Mouse (Mus musculus) ES-Bruce4 (cell line): ENCODE results near the gene Spdye4b. TPM values are rescaled to one million over a fixed set of nuclear protein-coding genes. Genes with fewer than 3 reads are reported as not detected.
"Not testable (repeated sequence)": the region's sequence is repeated elsewhere in the genome, so short reads cannot be mapped to it uniquely, and the experiment has no call there.

Source experiments
- H3K27ac ChIP-seq: 2 replicates; pipeline ENCODE4 v1.5.1; 2012; ENCODE audit warnings: low read length, inconsistent platforms; ENCODE audit not compliant: insufficient read depth
- H3K27me3 ChIP-seq: 2 replicates; pipeline ENCODE4 v1.6.1; 2012; ENCODE audit warnings: mild to moderate bottlenecking, low read length, inconsistent platforms; ENCODE audit not compliant: control insufficient read depth, poor library complexity, insufficient read depth, severe bottlenecking
- H3K36me3 ChIP-seq: 2 replicates; pipeline ENCODE4 v1.6.1; 2012; ENCODE audit warnings: inconsistent platforms, mild to moderate bottlenecking, low read length, moderate library complexity; ENCODE audit not compliant: control insufficient read depth, poor library complexity, insufficient read depth, severe bottlenecking
- H3K4me1 ChIP-seq: one replicate; pipeline ENCODE4 v1.8.1; 2011; ENCODE audit warnings: low read length; ENCODE audit not compliant: control insufficient read depth, insufficient read depth
- H3K4me3 ChIP-seq: 2 replicates; pipeline ENCODE4 v1.5.1; 2011; ENCODE audit warnings: low read depth, mild to moderate bottlenecking, low read length
- H3K9ac ChIP-seq: 2 replicates; pipeline ENCODE4 v1.6.1; 2012; ENCODE audit warnings: low read depth, mild to moderate bottlenecking, inconsistent platforms; ENCODE audit not compliant: poor library complexity, severe bottlenecking
- H3K9me3 ChIP-seq: replicated peaks from 2 replicates; pipeline ENCODE4 v1.6.1; 2012; ENCODE audit warnings: mild to moderate bottlenecking, low read length, inconsistent platforms; ENCODE audit not compliant: control insufficient read depth, poor library complexity, insufficient read depth, severe bottlenecking
- CTCF ChIP-seq: IDR thresholded peaks from one replicate; pipeline ENCODE4 v1.8.1; 2011; ENCODE audit warnings: low read depth, low read length
- EP300 ChIP-seq: IDR thresholded peaks from 2 replicates; pipeline ENCODE4 v1.6.1; 2011; ENCODE audit warnings: low read depth, low read length; ENCODE audit not compliant: insufficient read depth
- POLR2A ChIP-seq: IDR thresholded peaks from one replicate; pipeline ENCODE4 v1.8.1; 2011; ENCODE audit warnings: low read length; ENCODE audit not compliant: insufficient read depth
- polyA plus RNA-seq: library from polyadenylated mRNA; stranded (reverse); fragments of >200 nt; gene quantifications from 2 replicates; pipeline ENCODE4 v1.2.4, GENCODE M21; 2011; ENCODE audit warnings: low read depth; ENCODE audit not compliant: missing spikeins, insufficient read depth, insufficient read length

Spdye4b gene
- not detected in 2 replicates for polyA plus RNA-seq

- Histone ChIP-seq H3K4me3 (peak within 1 kb of the TSS; percentile 65), H3K4me1 (no peaks in the 10 kb centered on the region), H3K36me3 (0 out of 2 replicates have a peak, but pooled peaks cover 2% of the 10 kb centered on the region), H3K27me3 (no peaks in the 10 kb centered on the region), H3K9ac (peak within 1 kb of the TSS; percentile 55), H3K9me3 (peaks cover 3% of the 10 kb centered on the region), H3K27ac (no peak within 1 kb of the TSS)
- TF ChIP-seq POLR2A (no peak), CTCF (no peak), EP300 (no peak)
Measured at GRCm38 (mm10) chr5:143180255-143181076, at the start of gene Spdye4b, which contains the start of gene Rbak. Gene Spdye4b, plus strand, starts transcription at chr5:143181017. Gene Rbak, minus strand, starts transcription at chr5:143180775.

DNA sequence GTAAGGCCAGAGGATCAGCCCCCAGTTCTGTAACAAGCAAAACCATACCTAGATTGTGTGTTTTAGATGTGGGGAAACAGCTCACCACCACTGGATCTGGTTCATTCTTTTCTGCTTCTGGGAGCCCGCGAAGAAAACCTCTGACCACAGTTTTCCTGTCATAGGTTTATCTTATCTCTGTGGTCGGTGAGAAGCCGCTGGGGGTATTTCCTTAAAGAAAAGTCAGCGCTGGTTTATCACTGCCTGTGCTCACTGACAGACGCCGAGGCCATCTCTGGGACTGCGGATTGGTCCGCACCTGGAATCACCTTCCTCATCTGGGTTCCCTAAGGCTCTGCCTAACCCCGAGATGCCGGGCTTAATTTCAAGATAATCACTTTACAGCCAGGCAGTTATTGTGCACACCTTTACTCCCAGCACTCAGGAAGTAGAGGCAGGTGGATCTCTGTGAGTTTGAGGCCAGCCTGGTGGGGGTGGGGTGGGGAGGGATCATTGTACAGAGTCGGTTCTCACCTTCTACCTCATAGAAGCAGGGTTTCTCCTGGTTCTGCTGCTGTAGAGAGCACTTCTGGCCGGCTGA, 47.8 kb upstream of the Spdye4b start:
- TF ChIP-seq POLR2A = no peak
- no peak for TF ChIP-seq CTCF
- TF ChIP-seq EP300 = no peak
- Histone ChIP-seq H3K27ac (no peak overlapping the region), H3K4me1 (no peaks in the 10 kb centered on the region), H3K9me3 (peaks cover 38% of the 10 kb centered on the region), H3K36me3 (no peaks in the 10 kb centered on the region), H3K27me3 (no peaks in the 10 kb centered on the region), H3K9ac (no peak overlapping the region), H3K4me3 (no peak overlapping the region)

GRCm38 (mm10) chr5:143134216-143135010, 46.4 kb upstream of the Spdye4b start:
- Histone ChIP-seq H3K27ac (0 out of 2 replicates have a peak overlapping the region, but pooled peaks have one; percentile 37), H3K9me3 (peaks cover 25% of the 10 kb centered on the region)
- H3K27me3 ChIP-seq, H3K4me1 ChIP-seq, H3K36me3 ChIP-seq, H3K9ac ChIP-seq, H3K4me3 ChIP-seq: not testable (repeated sequence)

DNA sequence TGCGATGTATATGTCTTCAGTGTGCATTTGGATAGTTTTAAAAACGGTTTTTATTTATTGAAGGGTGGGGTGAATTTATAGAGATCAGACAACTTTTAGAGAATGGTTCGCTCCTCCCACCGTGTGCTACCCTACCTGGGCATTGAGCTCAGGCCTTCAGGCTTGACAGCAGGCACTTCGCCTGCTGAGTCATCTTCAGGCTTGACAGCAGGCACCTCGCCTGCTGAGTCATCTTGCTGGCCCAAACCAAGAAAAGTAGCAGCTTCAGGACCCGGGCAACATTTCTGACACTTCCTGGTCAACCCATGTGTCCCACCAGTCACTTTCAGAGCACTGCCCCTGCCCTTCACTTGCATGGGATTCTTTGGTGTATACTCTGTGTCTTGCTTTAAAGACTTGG, 45.8 kb upstream of the Spdye4b start:
- H3K27ac ChIP-seq = no peak overlapping the region
- TF ChIP-seq POLR2A (no peak), CTCF (no peak)
- peaks cover 21% of the 10 kb centered on the region for H3K9me3 ChIP-seq
- H3K9ac ChIP-seq = no peak overlapping the region
- no peak overlapping the region for H3K4me3 ChIP-seq
- H3K4me1 ChIP-seq = no peaks in the 10 kb centered on the region
- H3K27me3 ChIP-seq = no peaks in the 10 kb centered on the region
- no peaks in the 10 kb centered on the region for H3K36me3 ChIP-seq

DNA sequence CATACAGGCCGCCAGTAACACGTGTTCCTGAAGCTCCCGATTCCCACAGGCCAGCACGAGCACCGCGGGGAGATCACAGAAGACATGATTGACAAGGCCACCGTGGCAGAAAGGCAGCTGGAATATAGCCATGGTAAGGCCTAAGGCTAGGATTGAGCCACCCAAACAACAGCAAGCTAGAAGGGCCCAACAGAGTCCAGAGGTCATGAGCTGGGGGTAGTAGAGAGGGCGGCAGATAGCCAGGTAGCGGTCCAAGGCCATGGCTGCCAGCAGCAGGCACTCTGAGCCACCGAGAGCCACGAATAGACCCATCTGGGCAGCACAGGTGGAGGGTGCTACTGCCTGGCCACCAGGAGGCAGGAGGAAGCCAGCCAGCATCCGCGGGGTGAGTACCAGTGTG, 43.2 kb upstream of the Spdye4b start:
- Histone ChIP-seq H3K36me3 (no peaks in the 10 kb centered on the region), H3K9ac (0 out of 2 replicates have a peak overlapping the region, but pooled peaks have one; percentile 3), H3K9me3 (peaks cover 18% of the 10 kb centered on the region), H3K4me1 (no peaks in the 10 kb centered on the region), H3K4me3 (peak overlapping the region; percentile 30), H3K27ac (no peak overlapping the region), H3K27me3 (no peaks in the 10 kb centered on the region)
- TF ChIP-seq CTCF = peak; percentile 26
- TF ChIP-seq EP300 = no peak
- no peak for TF ChIP-seq POLR2A
